Mouse (Mus musculus) megakaryocyte-erythroid progenitor cell, adult 5-6 weeks (primary cell): ENCODE measurements around the gene Txn1. TPM values are rescaled to one million over a fixed set of nuclear protein-coding genes. Genes with fewer than 3 reads are reported as not detected.

Source experiments
- ATAC-seq: replicated peaks from 2 replicates; pipeline ENCODE4 v1.8.0; 2016; ENCODE audit warnings: mild to moderate bottlenecking, inconsistent platforms; ENCODE audit not compliant: severe bottlenecking, poor library complexity, low FRiP score, low TSS enrichment
- total RNA-seq, 2 experiments: library from RNA; stranded (forward) in 1 of 2; stranded (reverse) in 1 of 2; fragments of 200-1000, 215-1000 nt in 1 of 2; fragments of >200 nt in 1 of 2; fragmentation: Nextera tagmentation in 1 of 2; gene quantifications; 2 replicates each; pipeline ENCODE4 v1.2.3; 2014 to 2017

Gene Txn1
- total RNA-seq, 2 experiments from 2014 or later: 197 to 312 TPM

- ATAC-seq: no peak
Observed at GRCm38 (mm10) chr4:57947476-57947875, 8.7 kb downstream of the Txn1 start.

DNA sequence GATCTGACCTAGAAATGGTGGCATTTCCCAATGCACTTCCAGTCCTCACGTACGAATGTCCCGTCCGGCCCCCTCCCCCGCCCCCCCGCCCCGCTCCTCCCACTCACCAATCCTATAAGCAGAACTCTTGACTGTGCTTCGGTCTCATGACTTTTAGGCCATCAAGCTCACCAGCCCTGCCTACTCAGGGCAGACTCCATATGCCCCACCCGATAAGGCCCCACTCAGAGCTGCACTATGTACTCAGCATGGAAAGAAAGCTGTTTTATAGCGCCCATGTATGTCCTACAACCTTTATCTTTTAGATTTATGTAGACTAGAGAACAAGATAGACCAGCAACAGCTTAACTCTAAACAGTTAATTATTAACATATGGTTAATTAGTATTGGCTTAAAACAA is 9.2 kb downstream of the Txn1 start:
- no peak for ATAC-seq

- ATAC-seq: no peak
Observed at GRCm38 (mm10) chr4:57942892-57943291, 13.3 kb downstream of the Txn1 start.

DNA sequence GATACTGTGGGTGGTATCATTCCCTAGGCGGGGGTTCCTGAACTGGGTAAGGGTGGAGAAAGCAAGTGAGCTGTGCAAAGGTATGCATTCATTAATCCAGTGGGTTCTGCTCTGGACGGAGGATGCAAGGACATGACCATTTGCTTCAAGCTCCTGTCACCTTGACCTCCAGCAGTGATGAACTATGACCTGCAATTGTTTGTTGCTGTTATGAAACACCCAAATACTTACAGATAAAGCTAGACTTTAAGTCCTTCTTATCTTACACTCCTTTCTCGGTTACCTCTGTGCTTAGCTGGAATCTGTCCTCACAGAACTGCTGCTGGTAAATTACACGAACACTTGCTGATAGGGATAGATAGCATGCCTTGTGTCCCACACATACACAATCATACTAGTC is 15.6 kb downstream of the Txn1 start:
- ATAC-seq: no peak

- ATAC-seq: no peak
Observed at GRCm38 (mm10) chr4:57937292-57937691, 18.9 kb downstream of the Txn1 start.

GRCm38 (mm10) chr4:57934181-57934580 is 22.0 kb downstream of the Txn1 start:
- ATAC-seq: no peak

DNA sequence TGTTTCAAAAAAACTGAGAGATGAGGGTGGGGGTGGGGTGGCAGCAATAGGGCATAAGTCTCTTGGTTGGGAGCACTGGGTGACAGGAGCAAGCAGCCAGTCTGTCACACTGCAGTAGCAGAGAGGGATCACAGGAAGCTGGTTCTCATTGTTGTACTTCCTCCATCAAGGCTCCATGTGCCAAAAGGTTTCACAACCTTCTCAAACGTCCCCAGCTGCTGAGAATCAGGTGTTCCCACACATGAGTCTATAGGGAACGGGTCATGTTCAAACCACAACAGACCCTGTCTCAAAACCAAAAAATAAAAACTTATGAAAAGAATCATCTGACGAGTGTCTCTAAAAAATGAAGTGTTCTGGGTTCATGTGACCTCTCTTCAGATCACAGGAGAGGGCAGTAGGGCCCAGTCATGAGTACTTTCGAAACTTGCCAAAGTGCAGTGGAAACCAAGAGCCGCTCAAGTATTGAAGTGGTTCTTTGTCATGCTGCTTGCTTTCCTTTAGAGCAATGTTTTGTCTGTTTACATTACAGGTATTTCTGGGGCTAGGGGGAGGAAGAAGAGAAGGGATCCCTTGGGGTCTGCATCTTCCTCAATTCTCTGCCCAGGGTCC is 25.5 kb downstream of the Txn1 start:
- ATAC-seq: no peak

DNA sequence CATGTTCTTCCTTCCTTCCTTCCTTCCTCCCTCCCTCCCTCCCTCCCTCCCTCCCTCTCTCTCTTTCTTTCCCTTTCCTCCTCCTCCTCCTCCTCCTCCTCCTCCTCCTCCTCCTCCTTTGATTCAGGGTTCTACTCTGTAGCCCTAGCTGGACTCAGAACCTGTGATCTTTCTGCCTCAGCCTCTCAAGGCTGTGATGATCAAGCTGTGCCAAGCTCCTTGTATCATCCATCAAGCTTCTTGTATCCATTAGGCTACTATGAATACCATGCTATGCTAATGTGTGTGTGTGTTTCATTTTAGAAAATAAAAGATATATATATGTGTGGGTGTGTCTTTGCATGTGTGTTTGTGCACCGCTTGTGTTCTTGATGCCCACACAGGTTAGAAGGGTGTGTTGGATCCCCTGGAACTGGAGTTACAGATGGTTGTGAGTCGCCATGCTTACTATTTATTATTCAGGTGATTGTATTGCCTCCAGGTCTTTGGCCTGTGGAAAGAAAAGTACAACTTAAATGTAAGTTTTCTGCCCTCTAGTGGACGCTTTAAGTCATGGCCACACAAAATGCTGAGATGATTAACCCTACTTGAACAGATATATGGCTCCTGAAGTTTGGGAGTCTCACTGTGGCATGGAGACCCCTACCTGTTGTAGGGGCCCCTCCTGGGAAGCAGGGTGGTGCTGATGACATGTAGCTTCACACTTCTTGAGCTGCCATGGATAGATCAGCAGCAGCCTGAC is 28.6 kb downstream of the Txn1 start:
- ATAC-seq: peak; percentile 71

DNA sequence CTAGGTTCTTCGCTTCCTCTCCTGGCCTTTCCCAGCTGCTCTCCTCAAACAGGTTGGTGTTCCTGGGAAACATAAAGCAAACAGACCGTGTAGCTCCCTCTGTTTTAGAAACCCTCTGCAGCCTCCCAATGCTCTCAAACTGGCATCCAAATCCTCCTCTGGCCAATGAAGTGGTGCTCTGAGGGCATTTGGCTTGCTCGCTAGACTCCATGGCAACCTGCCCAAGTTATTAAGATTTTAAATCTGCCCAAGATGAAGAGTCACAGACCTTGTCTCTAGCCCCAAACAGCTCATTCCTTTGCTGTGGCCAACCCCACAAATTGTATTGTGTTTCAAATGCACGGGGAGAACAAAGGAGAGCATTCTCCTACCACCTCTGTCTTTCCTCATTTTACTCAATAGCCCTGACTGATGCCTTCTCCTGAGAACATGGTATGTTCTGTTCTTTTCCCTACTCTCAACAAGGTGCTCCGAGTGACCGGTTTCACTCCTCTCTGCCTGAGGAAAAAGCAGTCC is 31.6 kb downstream of the Txn1 start:
- ATAC-seq: no peak

- ATAC-seq: no peak
Observed at GRCm38 (mm10) chr4:57922171-57922570, 34.0 kb downstream of the Txn1 start.

DNA sequence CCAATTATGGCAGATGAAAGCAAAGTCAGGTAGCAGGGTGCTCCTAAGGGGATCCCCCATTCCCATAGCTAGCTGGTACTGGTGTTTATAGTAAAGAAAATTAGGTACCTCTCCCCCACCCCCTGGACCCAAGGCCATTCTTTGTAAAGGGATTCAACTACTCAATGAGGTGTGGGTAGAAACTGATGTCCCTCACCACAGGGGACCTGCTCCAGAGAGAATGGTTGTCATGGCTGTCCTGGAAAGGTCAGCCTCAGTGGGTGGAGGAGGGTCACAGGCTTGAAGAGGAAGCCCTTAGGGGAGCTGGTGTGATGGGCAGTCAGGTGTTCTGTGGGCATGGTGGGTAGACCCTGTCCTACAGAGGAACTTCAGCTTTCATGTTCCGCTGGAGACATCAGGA is 35.7 kb downstream of the Txn1 start:
- no peak for ATAC-seq

DNA sequence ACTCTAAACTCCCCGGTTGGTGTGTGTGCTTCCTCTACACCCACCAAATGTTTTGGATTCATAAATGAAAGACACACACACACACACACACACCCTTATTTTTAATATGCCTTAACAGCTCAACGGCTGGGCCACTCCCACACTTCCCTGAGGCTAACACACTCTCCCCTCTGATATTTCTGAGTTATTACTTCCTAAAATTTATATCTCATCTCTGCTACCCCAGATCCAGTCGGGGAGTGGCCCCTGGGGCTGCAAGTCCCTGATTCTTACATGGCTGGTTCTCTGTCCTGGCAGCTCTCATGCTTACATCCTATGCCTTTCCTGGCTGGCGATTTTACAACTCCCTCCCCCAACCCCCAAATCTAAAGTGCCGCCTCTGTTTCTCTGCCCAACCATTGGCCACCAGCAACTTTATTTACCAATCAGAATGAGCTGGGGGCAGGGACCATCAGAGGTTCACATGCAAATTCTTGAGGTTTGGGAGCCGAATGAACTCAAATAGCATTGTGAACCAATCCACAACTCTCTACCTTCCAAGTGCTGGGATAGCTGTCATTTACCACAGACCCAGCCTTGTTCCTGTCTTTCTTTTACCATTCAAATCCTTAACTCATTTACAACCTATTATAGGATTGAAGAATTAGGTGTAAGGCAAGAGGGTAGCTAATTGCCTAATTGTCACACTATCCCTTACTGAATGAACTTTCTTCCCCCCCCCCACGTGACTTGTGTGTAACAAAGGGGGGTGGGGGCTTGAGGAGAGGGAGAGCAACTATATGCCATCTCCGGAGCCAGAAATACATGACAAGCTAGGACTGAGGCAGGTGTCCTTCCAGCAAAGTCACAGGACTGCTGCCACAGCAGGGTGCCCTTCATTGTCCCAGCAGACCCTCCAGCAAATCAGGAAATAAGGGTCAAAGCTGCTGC is 36.5 kb downstream of the Txn1 start:
- peak; percentile 69 for ATAC-seq

DNA sequence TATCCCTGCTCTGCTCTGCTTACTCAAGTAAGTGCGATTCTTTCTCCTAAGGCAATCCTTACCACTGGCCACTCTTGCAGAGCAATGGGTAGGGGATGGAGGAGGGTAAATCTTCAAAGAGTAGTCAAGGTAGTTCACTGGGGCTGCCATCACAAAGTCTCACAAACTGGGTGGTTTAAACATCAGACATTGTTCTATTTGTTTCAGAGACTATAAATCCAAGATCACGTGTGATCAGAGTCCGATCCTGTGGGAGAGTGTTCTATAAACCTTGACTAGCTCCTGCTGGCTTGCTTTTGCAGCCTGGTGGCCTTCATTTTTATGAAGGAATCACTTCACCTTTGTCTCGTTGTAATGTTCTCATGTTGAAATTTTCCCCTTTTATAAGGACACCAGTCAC is 39.5 kb downstream of the Txn1 start:
- no peak for ATAC-seq

GRCm38 (mm10) chr4:57916201-57916661 is 40.0 kb downstream of the Txn1 start, which contains the start of gene D630039A03Rik:
Gene D630039A03Rik, minus strand, starts transcription at chr4:57916297.
- no peak for ATAC-seq

GRCm38 (mm10) chr4:57915216-57915965 is 40.8 kb downstream of the Txn1 start:
- no peak for ATAC-seq

DNA sequence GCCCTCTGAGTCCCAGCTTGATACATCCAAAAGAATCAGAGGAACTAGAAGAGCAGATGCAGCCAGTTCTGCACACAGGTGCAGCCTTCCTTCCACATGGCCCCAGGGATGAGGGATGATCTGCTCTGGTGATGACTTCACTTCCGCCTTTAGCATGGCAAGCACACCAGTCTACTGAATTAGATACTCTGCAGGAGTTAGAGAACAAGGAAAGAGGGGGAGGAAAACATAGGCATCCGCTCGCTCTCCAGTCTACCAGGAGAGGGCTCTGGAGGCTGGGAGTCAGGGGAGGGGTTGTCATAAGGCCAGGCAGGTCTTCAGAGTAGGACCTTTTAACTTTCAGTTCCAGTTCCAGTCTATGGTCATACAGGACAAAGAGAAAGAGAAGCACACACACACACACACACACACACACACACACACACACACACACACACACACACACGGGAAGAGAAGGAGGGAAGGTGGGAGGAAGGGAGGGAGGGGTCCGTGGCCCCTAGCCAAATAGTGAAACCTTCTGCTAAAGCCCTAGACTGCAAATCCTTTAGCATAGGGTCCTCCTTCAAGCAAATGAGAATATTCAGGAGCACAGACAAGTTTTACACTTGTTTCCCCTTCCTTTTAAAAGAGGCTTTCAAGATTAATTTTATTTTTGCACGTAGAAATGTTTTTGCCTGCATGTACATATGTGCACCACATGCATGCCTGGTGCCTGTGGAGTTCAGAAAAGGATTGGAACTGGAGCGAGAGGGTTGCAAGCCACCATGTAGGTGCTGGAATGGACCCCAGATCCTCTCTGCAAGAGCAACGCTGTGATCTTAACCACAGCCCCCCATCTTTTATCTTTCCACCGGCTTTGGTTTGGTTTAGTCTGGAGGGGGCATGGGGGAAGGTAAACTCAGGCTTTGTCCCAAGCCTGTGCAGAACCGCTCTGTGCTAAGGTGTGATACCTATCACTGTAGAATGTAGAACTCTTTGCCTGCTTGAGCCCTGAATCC is 41.7 kb downstream of the Txn1 start:
- ATAC-seq: no peak

DNA sequence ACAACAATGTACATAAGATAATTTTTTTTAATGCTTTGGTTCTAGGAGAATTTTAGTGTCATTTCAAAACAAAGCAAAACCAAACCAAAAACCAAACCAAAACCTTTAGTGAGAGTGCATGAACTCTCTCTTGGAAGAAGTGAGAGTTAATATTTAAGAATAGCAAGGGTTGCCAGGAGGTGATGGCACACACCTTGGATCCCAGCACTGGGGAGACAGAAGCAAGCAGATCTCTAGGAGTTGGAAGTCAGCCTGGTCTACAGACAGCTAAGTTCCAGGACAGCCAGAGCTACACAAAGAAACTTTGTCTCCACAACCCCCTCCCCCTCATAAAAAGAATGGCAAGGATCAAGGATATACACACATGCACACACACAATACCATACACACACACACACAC is 43.2 kb downstream of the Txn1 start:
- ATAC-seq: no peak

DNA sequence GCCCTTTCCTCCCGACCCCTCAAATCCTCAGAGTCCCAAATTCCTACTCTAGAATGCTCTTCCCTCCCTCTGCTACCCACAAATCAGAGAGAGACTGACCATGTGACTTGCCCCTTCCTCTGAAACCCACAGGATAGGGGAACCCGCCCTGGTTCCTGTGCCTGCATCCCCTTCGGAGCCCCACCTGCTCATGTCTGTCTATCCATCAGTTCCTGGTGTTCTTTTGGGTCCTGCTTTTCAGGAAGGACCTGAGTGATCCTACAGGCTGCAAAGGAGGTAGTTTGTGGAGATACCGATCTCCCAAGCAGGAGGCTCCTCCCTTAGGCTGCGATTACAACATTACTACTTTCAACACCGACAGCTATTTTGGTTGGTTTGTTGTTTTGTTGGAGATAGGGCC is 47.4 kb downstream of the Txn1 start:
- ATAC-seq: no peak
